Mouse (Mus musculus): Measurements from ENCODE around the gene Mrps15.

Mrps15 gene

DNA sequence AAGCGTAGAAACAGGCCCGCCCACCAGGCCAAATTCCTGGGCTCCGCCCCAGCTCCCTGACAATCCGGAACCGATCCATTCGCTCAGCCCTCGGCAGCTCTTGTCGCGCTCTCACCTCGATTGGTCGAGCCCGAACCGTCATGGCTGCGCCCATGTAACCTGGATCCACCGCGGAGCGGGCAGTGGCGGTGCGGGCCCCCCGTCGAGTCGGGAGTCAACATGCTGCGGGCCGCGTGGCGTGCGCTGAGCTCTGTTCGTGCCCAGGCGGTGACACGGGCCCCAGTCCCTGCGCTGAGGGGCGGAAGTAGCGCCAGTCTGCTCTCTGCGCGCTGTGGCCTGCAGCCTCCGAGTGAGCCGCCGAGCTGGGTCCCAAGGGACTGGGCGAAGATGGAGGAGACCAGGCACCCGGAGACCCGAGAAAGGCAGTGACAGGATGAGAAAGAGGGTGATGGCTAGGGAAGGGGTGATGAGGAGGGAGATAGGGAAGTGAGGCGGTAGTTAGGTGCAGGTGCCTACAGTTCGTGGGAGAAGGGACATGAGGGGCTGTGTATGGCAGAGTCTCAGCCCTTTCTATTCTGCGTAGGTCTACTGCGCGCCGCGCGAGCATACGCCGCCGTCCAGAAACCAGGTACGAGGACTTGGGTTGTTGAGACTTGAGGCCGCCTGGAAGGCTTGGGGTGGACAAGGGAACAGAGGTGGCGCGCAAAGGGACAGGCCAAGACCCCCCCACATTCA is at the start of gene Mrps15:
Gene Mrps15, plus strand, starts transcription at position 75 of the 735 bp plus-strand sequence.
- peak; percentile 71 for DNase-seq (ENCODE audit: low spot score)

DNA sequence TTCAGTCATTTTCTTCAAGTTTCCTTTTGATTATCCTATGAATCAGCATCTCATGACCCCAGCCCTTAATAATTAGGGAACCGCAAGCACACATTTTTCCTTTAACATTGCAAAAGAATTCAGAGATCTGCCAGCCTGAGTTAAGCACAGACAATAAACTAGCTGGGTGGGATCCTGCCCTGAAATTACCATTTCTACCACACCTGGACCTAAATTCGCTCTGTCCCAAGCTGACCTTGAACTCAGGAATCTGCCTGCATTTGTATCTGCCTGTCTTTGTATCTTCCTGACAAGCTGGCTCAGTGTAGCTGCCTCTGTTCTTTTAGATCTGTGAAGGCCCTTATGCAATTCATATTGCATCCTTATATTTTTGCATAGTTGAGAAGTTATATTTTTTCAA is 48.9 kb upstream of the Mrps15 start:
- DNase-seq (ENCODE audit: low spot score): no peak

DNA sequence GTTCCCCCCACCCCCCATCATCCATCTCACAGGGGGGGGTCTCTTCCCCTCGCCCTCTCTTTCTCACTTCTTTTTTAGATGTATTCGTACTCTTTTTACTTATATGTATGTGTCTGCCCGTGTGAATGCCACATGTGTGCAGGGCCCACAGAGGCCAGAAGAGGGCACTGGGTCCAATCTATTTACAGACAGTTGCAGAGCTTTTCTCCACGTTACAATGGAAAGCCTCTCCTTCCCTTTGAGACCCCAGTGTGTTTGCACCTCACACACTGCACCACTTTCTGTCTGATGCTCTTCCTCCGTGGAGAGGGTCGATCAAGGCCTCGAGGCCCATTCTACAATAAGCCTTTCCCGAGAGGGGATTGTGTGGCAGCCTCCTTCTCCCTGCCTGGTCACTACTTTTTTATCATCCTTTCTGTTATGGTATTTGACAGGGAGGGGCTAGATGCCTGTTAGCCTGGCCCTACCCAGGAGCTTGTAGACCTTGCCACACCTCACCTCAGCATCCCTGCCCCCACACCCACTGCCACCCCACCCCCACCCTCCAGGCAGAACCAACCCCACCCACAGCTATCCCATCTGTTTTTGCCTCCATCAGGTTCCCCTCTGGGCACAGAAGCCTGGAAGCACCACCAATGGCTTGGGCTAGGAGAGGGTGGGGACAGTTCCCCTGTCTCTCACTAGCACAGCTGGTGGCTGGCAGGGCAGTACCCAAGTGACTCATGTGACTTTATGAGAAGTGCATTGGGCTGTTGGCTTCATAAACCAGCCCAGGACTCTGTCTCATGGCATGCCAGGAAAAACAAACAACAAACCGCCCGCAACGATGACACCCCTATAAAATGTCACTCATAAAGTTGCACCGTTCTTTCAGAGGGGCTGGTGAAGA is 45.2 kb upstream of the Mrps15 start:
- no peak for DNase-seq (ENCODE audit: low spot score)

DNA sequence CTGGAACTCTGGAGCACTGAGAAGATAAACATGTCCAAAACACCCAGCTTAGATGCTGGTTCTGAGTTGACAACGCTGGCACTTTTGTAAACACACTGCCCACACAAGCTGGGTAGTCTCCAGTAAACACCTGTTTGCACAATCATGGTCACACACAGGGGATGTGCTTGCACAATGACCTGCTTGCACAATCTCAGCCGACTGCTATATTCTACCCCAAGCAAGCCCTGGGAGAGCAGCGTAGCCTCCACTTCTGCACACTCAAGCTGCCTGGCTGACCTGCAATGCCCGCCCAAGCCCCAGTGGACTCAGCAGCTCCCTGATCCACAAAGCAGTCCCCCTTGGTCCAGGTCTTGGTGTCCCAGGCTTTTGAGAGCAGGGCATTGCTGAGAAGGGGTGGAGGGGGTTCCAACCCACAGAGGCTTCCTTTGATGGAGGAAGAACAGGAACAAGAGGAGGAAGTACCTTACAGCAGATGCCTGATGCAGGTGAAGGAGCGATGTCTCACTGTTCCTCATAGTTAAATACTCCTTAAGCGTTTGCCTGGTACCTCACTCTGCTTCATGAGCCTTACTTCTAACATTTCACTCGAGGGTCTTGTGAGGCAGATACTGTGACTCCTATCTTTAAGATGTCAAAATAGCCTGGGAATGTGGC is 28.9 kb upstream of the Mrps15 start:
- no peak for DNase-seq (ENCODE audit: low spot score)

DNA sequence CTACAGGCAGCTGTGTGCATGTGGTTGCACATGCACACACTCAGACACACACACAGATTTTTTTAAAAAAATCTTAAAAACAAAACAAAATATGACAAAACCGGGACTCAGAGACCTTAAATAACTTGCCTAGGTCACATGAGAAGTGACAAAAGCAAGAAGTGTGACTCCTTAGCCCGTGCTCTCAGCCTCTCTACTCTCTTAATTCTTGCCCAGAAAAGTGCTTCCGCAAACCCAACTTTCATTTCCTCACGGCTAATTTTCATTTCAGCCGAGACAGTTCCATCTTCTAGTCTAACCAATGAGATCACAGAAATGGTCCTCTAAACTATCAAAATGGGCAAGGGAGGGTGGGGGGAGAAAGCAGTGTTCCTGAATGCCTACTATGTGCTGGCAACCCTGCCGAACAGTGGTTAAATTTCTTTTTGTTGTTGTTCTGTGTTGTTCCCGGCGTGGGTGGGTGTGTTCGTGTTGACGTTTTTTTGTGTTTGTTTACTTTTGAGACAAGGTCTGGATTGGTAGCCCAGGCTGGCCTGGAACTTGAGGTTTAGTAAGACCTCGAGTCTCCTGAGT is 27.7 kb upstream of the Mrps15 start:
- DNase-seq (ENCODE audit: low spot score): no peak

DNA sequence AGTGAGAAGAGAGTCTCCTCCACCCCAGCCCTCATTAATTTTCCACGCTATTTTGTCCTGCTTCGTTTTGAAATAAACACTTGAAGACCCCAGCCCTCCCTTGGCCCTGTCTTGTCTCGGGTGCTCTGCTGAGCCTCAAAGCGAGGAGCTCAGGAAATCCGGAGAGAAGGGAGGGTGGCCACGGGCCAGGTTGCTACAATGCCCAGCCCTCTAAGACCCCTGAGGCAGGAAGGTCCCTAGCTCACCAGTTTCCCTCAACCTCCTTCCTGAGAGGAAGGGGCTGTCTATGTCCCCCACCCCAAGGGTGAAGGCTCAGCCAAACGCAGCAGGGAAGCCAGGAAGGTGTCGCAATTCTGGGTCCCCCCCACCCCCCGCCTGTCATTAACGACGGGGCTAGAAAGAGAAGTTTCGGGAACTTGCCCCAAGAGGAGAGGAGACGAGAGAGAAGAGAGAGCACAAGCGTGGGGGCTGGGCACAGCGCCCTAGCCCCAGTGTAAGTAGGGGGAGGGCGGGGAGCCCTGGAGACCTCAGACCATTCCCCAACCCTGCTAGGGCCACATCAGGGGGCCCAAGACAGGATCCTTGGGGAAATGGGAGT is 22.3 kb upstream of the Mrps15 start, which contains the start of gene Csf3r:
Gene Csf3r, plus strand, starts transcription at position 248 of the 598 bp plus-strand sequence.
- DNase-seq (ENCODE audit: low spot score): no peak

DNA sequence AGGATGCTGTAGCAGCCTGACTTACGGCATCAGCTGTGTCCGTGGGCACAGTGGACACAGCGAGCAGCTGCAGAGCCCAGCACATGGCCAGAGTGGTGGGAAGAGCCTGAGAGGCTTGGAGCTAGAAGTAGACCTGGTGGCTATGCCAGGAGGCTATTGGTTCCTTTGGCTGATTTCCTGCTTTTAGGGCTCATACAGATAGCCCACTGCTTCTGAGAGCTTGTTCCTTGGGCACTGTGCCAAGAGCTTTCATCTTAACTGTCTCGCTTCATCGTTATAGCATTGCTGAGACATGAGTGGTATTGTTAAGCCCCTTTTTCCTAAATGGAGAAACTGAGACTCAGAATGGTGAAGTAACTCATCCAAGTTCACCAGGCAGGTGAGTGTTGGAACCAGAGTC is 20.9 kb upstream of the Mrps15 start:
- no peak for DNase-seq (ENCODE audit: low spot score)

DNA sequence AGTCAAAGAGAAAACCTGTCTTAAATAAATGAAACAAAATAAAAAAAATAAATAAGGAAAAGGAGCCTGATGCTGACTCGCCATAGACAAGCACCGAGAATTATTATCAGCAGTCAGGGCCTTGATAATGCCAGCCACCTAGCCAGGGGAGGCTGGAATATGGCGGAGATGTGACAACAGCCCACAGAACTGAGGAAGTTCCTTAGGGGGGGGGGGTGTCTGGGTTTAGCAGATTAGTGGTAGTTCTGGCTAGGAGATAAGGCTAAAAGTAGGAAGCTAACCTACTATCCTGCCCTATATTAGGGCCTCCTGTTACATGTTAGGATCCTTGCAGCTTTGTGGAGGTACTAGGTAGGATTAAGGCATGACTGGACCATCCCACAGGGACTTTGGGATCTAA is 18.7 kb upstream of the Mrps15 start:
- DNase-seq (ENCODE audit: low spot score): no peak

DNA sequence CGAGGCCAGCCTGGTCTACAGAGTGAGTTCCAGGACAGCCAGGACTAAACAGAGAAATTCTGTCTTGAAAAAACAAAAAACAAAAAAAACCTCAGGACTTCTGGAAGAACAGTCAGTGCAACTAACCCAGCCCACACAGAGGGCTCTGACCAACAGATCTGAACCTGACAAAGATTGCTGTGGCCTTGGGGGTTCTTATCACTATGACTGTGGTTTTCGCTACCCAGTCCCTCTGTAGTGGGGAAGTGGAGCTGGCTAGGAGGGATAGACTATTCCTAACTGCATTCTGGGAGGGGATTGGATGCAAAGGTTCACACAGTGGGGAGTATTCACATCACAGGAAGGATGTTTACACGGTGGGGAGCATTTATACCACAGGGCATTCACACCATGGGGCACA is 17.7 kb upstream of the Mrps15 start:
- no peak for DNase-seq (ENCODE audit: low spot score)

DNA sequence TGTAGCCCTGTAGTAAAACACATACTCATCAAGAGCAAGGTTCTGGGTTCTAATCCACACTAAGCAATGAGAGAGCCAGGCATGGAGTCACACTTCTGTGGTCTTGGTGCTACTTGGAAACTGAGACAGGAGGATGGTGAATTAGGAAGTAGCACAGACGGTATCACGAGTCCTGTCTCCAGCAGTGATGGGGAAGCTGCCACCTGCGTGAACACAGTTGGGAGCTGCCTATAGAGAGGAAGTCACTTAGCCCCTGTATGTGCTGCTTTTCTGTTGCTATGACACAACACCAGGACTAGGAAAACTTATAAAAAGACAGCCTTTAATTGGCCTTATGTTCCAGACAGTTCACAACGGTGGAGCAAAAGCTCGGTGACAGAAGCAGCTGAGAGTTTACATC is 16.0 kb upstream of the Mrps15 start:
- no peak for DNase-seq (ENCODE audit: low spot score)

DNA sequence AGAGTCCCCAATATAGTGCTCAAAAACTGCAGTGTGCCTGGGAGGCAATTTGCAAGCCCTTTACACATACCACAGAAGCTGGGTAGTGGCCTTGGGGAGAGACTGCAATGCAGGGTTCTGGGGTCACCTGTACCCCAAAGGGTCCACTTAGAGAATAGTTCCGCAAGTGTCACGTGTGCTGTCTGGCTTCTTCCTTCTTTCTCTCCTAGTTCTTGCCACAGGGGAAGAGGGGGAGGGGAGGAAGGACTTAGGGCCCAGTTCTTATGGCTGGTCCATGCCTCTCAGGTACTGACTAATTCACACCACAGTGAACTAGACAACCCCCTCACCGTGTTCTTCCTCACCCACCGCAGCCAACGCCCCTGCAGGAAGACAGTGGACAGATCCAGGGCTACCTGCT is 11.3 kb upstream of the Mrps15 start:
- DNase-seq (ENCODE audit: low spot score): no peak

DNA sequence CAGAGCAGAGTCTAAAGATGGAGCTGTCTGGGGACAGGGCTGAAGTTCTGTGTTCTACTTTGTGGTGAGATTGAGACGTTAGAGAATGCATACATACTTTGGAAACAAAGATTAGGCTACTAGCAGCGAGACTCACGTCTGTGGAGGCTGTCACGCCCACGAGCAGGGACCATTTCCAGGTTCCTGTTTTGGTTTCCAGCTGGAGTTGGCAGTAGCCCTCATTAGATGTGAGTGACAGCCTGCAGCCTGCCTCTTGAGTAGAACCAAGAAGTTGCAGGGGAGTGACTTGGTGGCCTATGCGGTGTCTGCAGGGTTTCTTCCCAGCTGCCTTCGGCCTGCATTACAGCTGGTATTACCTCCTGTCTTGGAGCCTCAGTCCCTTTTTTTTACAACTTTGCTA is 4.9 kb downstream of the Mrps15 start:
- no peak for DNase-seq (ENCODE audit: low spot score)

DNA sequence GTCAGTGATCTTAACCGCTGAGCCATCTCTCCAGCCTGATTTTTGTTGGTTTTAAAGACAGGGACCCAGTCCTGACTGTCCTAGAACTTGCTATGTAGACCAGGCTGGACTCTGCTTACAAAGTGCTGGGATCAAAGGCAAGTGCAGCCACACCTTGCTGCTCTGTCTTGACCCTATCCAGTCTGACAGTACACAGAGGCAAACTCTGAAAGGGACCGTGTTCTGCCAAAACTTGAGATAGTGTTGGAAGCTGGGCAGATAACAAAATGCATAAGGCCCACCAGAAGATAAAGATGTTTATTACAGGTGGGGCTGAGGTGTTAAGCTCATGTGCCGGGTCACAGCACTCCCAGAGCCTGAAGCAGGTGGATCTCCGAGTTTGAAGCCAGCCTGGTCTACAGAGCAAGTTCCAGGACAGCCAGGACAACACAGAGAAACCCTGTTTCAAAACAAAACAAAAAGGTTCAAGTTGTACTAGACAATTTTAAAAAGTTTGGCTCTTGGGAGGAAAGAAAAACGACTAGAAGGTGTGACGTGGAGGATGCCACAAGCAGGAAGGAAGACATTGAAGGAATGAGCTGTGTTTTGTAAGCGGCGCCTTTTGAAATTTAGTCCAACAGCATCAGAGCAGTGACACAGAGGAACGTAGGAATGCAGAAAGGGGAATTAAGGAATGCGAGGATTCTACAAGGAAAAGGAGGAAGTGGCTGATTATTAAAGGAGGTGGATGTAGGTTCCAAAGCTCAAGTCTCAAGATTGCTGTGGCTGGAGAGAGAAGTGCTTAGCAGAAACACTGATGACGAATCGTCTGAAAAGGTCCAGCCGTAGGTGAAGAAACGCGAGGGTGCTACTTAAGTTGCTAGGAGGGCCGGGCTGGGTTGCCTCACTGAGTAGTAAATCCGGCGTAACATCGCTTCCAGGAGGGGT is 10.7 kb downstream of the Mrps15 start:
- DNase-seq (ENCODE audit: low spot score): no peak

DNA sequence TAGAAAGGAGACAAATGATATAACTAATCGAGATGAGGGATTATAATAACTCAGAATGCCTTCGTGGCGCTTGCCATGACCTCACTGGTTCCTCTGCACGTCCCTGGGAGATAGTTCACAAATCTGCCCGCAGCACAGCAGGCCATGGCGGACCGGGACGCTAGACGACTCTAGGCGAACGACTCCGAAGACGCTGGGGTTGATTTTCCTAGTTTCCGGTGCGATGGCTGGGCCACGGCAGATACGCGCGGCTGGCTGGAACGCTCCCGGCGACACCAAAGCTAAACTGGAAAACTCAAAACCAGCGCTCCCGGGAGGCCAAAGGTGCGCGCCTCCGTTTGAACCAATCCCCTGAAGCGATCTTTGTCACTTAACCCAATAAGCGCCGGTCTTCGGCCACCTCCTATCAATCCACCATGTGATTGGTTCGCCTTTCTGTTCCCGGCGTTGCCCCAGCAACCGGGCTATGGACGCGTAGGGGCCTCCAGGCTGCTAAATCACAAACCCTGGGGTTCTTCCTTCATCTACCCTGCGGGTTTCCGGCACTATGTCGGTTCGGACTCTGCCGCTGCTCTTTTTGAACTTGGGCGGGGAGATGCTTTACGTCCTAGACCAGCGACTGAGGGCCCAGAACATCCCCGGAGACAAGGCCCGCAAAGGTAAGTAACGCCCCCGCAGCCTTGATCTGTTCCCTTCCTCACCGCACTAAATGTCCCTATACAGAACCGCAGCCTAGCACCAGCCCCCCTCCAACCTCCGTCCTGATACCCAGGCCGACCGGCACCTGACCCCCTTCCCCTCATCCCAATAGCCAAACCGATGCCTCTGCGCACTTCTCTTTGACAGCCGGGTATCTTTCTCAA is 11.6 kb downstream of the Mrps15 start, which contains the start of gene Oscp1:
Gene Oscp1, plus strand, starts transcription at position 432 of the 863 bp plus-strand sequence.
- peak; percentile 84 for DNase-seq (ENCODE audit: low spot score)

DNA sequence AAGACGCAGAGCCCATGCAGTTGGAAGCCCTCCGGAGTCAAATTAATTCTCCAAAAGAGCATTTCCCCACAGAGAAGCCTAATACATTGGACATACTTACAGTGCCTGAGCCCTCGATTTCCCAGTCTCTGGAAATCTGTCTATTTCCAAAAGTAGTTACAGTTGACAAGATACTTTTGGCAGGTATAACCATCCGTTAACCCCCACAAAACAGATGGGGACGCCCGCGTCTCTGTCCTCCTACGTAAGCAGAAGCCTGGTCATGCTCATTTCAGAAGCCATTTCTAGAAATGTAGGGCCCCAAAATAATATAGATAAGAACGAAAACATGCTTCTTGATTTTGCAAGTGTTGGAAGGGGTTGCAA is 12.3 kb downstream of the Mrps15 start:
- no peak for DNase-seq (ENCODE audit: low spot score)

DNA sequence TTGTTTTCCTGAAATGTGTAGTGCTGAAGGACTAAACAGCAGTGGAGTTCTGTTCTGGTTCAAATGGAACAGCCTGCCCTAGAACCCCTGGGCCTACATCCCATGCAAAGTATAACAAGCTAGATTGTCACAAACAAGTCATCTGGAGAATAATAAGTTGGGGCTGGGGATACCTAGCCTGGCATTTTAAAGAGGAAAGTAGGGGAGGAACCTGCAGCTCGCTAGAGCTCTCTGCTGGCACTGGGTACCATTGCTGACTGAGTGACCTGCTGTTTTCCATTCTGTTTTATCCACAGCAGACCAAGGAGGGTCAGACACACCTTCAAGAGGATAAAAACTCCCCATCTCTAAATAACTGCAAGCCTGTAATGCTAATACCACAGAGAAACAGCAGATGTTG is 16.1 kb downstream of the Mrps15 start:
- no peak for DNase-seq (ENCODE audit: low spot score)

DNA sequence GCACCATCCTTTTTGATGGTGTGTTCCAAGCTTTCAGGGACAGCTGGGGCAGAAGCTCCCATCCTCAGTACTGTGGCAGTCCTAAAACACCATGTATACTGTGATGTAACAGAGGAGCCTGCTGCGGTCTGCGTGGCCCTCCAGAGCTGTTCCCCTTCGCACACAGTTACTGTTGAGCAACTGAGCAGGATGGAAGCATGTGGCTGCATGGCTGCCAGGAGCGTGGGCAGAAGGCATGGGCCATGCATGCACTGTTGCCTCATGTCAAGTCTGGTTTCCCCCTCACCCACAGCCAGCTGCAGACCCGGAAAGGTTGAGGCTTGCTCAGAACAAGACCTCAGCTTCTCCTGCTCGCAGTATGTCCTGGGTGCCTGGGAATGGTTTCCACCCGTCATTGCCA is 18.5 kb downstream of the Mrps15 start:
- no peak for DNase-seq (ENCODE audit: low spot score)

DNA sequence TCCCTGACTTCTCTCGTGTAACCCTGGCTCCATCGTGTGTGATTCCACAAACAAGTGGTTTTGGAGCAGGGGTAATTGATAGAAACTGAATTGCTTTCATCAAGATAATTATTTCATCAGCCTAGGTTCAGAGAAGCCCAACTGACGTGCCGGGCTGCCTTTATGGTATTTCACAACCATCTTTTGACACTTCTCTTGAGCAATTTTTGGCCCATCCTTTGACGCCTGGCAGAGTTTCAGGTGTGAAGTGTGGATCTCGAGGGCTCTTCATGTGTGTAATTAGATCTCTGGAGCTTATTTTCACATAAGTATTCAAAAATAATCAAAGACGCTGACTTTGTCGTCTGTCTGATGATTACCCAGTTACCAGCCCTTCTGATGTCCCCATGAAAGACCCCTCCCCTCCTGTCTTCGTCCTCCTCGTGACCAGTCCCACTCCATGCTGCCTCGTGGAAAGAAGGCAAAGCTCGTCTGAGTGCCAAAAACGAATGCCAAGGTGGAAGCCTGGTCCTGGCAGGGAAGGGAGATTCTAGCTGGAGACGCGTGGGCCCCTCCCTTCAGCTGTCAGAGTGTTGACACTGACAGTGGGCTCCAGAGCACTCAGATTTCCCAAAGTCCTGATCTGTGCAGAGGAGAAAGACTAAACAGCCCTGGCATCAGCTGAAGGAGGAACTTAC is 20.8 kb downstream of the Mrps15 start:
- DNase-seq (ENCODE audit: low spot score): no peak

DNA sequence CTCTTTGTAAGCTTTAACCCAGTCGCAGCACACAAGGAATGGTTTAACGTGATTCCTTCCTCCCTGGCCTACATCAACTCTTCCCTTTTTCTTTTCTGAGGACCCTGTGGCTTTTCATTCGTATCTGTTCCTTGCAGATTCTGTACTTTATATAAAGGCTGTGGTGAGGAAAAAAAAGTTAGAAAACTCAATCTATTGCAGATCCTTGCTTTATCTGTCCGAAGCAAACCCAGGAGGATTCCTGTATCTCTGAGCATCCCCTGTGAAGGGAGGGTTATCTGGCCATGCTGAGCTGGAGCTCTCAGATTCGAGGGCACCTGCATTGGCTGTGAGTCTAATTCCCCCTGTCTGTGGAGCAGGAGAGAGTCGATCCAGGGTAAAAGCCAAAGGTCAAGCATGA is 22.1 kb downstream of the Mrps15 start:
- no peak for DNase-seq (ENCODE audit: low spot score)
